Mouse (Mus musculus) lung, embryonic 14.5 days (tissue): ENCODE measurements at regions not wholly inside any gene's neighbourhood (a gene's known extent, or its start where the extent isn't known, plus 50 kb on each side); places are given as distances from the start of the nearest gene placed in this dataset.
A peak's percentile ranks its signal among the peaks of the same experiment; 100 is the strongest.

ENCODE experiments used
- ATAC-seq: fragments of 200-750 bp; cut with Nextera tagmentation; 2 replicates; pipeline ENCODE4 v1.8.0; 2017; ENCODE audit warnings: mild to moderate bottlenecking, moderate TSS enrichment, moderate library complexity; ENCODE audit not compliant: insufficient read depth
- DNase-seq: peaks from one replicate; pipeline ENCODE4 v3.0.0-alpha.2; 2015
- H3K27ac ChIP-seq: fragments of 300-500 bp; sonication (generic); 2 replicates; pipeline ENCODE4 v1.5.1; 2014; ENCODE audit warnings: low read depth, mild to moderate bottlenecking, moderate library complexity
- H3K27me3 ChIP-seq: fragments of 300-500 bp; sonication (generic); 2 replicates; pipeline ENCODE4 v1.6.1; 2014; ENCODE audit warnings: low read length, control low read depth; ENCODE audit not compliant: insufficient read depth
- H3K36me3 ChIP-seq: fragments of 300-500 bp; sonication (generic); 2 replicates; pipeline ENCODE4 v1.6.1; 2014; ENCODE audit warnings: control low read depth; ENCODE audit not compliant: insufficient read depth
- H3K4me1 ChIP-seq: fragments of 300-500 bp; sonication (generic); 2 replicates; pipeline ENCODE4 v1.6.1; 2014; ENCODE audit warnings: antibody characterized with exemption, control low read depth; ENCODE audit not compliant: insufficient read depth
- H3K4me2 ChIP-seq: fragments of 300-500 bp; sonication (generic); 2 replicates; pipeline ENCODE4 v1.6.1; 2014; ENCODE audit warnings: mild to moderate bottlenecking
- H3K4me3 ChIP-seq: fragments of 300-500 bp; sonication (generic); 2 replicates; pipeline ENCODE4 v1.5.1; 2014; ENCODE audit warnings: low read depth, low read length
- H3K9ac ChIP-seq: fragments of 300-500 bp; sonication (generic); 2 replicates; pipeline ENCODE4 v1.6.1; 2014
- H3K9me3 ChIP-seq: fragments of 300-500 bp; sonication (generic); 2 replicates; pipeline ENCODE4 v1.6.1; 2016; ENCODE audit warnings: low read depth, low read length, control low read depth
- CTCF ChIP-seq: IDR thresholded peaks from 2 replicates; pipeline ENCODE4 v1.5.1; 2016; ENCODE audit warnings: antibody characterized with exemption, low read depth
- WGBS: fragments of 180-500 bp; shearing (Covaris S2); extraction: QIAGEN DNeasy Blood & Tissue Kit; methylation state at CpG from one replicate; pipeline ENCODE4 v1.1.7; 2014; 5-methylcytosine and 5-hydroxymethylcytosine counted together

- no peaks in the 10 kb centered on the region for H3K27me3 ChIP-seq
- no peaks in the 10 kb centered on the region for H3K9me3 ChIP-seq
- H3K4me1 ChIP-seq = peaks cover 13% of the 10 kb centered on the region; the same call in 1 of the 2 replicates
- H3K36me3 ChIP-seq = no peaks in the 10 kb centered on the region
- no peak overlapping the region for H3K4me2 ChIP-seq
- peak overlapping the region; percentile 68 for H3K27ac ChIP-seq
- no peak overlapping the region for H3K9ac ChIP-seq
- no peak overlapping the region for H3K4me3 ChIP-seq
- ATAC-seq = peak; percentile 86
- peak; percentile 88 for DNase-seq
- 27% methylated on average over 7 of the region's 7 CpGs for WGBS
- no peak for TF ChIP-seq CTCF
Measured at GRCm38 (mm10) chr7:137723361-137724040, 286.1 kb downstream of the Glrx3 start.

GRCm38 (mm10) chr7:137726031-137726430, 288.6 kb downstream of the Glrx3 start:
- peak; percentile 76 for DNase-seq
- no peak for TF ChIP-seq CTCF
- Histone ChIP-seq H3K4me1 (peaks cover 9% of the 10 kb centered on the region; the same call in 1 of the 2 replicates), H3K27ac (0 out of 2 replicates have a peak overlapping the region, but pooled peaks have one; percentile 33), H3K27me3 (no peaks in the 10 kb centered on the region), H3K4me2 (no peak overlapping the region), H3K4me3 (no peak overlapping the region), H3K9me3 (no peaks in the 10 kb centered on the region), H3K36me3 (no peaks in the 10 kb centered on the region), H3K9ac (no peak overlapping the region)
- 45% methylated on average over 7 of the region's 7 CpGs for WGBS
- peak; percentile 60 for ATAC-seq

- DNase-seq (no peak), ATAC-seq (no peak)
- Histone ChIP-seq H3K9me3 (no peaks in the 10 kb centered on the region), H3K27me3 (no peaks in the 10 kb centered on the region), H3K4me3 (no peak overlapping the region), H3K27ac (no peak overlapping the region), H3K4me1 (no peaks in the 10 kb centered on the region; the same call in 1 of the 2 replicates), H3K9ac (no peak overlapping the region), H3K4me2 (no peak overlapping the region), H3K36me3 (no peaks in the 10 kb centered on the region)
- no peak for TF ChIP-seq CTCF
- 89% methylated on average over 5 of the region's 5 CpGs for WGBS
Measured at GRCm38 (mm10) chr7:137735873-137736527, 298.6 kb downstream of the Glrx3 start.

GRCm38 (mm10) chr7:137741702-137742101, 304.3 kb downstream of the Glrx3 start:
- Histone ChIP-seq H3K27ac (peak overlapping the region; percentile 55), H3K4me3 (no peak overlapping the region), H3K4me2 (peak overlapping the region; percentile 23; the same call in 1 of the 2 replicates), H3K36me3 (no peaks in the 10 kb centered on the region), H3K4me1 (peaks cover 7% of the 10 kb centered on the region), H3K27me3 (no peaks in the 10 kb centered on the region), H3K9me3 (no peaks in the 10 kb centered on the region), H3K9ac (no peak overlapping the region)
- DNase-seq (peak; percentile 61), ATAC-seq (peak; percentile 68)
- 43% methylated on average over 3 of the region's 3 CpGs for whole genome bisulfite sequencing
- TF ChIP-seq CTCF = no peak

- H3K9ac ChIP-seq = no peak overlapping the region
- TF ChIP-seq CTCF = no peak
- no peaks in the 10 kb centered on the region for H3K36me3 ChIP-seq
- no peaks in the 10 kb centered on the region for H3K9me3 ChIP-seq
- WGBS = 13% methylated on average over 7 of the region's 7 CpGs
- ATAC-seq = peak; percentile 69
- peak; percentile 88 for DNase-seq
- 0 out of 2 replicates have a peak overlapping the region, but pooled peaks have one; percentile 23 for H3K4me2 ChIP-seq
- H3K27ac ChIP-seq = peak overlapping the region; percentile 75
- H3K4me1 ChIP-seq = peaks cover 7% of the 10 kb centered on the region
- no peaks in the 10 kb centered on the region for H3K27me3 ChIP-seq
- H3K4me3 ChIP-seq = no peak overlapping the region
Measured at GRCm38 (mm10) chr7:137742297-137742751, 304.9 kb downstream of the Glrx3 start.

- no peak for ATAC-seq
Measured at GRCm38 (mm10) chr7:137745575-137745974, 308.2 kb downstream of the Glrx3 start.

GRCm38 (mm10) chr7:137745991-137746390, 308.6 kb downstream of the Glrx3 start:
- TF ChIP-seq CTCF = no peak
- Histone ChIP-seq H3K27ac (no peak overlapping the region), H3K4me1 (peaks cover 7% of the 10 kb centered on the region; the same call in 1 of the 2 replicates), H3K27me3 (no peaks in the 10 kb centered on the region), H3K9me3 (no peaks in the 10 kb centered on the region), H3K4me2 (no peak overlapping the region), H3K4me3 (no peak overlapping the region), H3K36me3 (no peaks in the 10 kb centered on the region), H3K9ac (no peak overlapping the region)
- WGBS = 79% methylated on average over 3 of the region's 3 CpGs
- ATAC-seq = no peak
- no peak for DNase-seq

More at GRCm38 (mm10) chr7:137745575-137745974, 308.2 kb downstream of the Glrx3 start:
- H3K27me3 ChIP-seq = no peaks in the 10 kb centered on the region
- no peak overlapping the region for H3K4me3 ChIP-seq
- no peaks in the 10 kb centered on the region for H3K36me3 ChIP-seq
- WGBS = 36% methylated on average over 1 of the region's 1 CpGs
- peaks cover 7% of the 10 kb centered on the region; the same call in 1 of the 2 replicates for H3K4me1 ChIP-seq
- no peaks in the 10 kb centered on the region for H3K9me3 ChIP-seq
- no peak overlapping the region for H3K4me2 ChIP-seq
- TF ChIP-seq CTCF = no peak
- H3K9ac ChIP-seq = no peak overlapping the region
- no peak overlapping the region for H3K27ac ChIP-seq
- no peak for DNase-seq
